Mouse (Mus musculus): ENCODE data around the gene Neurl3. TPM values are rescaled to one million over a fixed set of nuclear protein-coding genes. Genes with fewer than 3 reads are reported as not detected.

Neurl3 gene
- total and polyA plus RNA-seq, 3 experiments: 0.08 to 0.09 (median 0.08) TPM

- Histone ChIP-seq H3K79me2 (replicated peaks; ENCODE audit: control insufficient read depth, extremely low read depth, insufficient read depth, poor library complexity, severe bottlenecking) (no peaks in the 10 kb centered on the region), H3K9ac (ENCODE audit: insufficient read depth, low read depth) (peak overlapping the region; percentile 36), H3K9me3 (replicated peaks; ENCODE audit: low read length) (peaks cover 17% of the 10 kb centered on the region), H3K27me3 (replicated peaks) (peaks cover 8% of the 10 kb centered on the region), H3K4me3 (replicated peaks in 1 of 3; ENCODE audit: low read depth in 2 of 3, low read length in 2 of 3, poor library complexity in 1 of 3) (no peak overlapping the region), H3K36me3 (replicated peaks in 1 of 2; ENCODE audit: control insufficient read depth in 1 of 2, insufficient read depth in 1 of 2, low read length in 1 of 2) (no peaks in the 10 kb centered on the region), H3K4me1 (ENCODE audit: control insufficient read depth in 1 of 2, insufficient read depth in 2 of 2) (peaks cover 16 to 46% of the 10 kb centered on the region in 2 experiments), H3K4me2 (ENCODE audit: insufficient read depth, low read depth, poor library complexity, severe bottlenecking) (peak overlapping the region; percentile 39), H3K27ac (ENCODE audit: insufficient read depth, low read depth) (peak overlapping the region; percentile 66)
- peak; percentile 88 for DNase-seq (ENCODE audit: extremely low read depth)
- TF ChIP-seq ELF1 (IDR thresholded peaks at IDR 0.05; ENCODE audit: low read depth, low read length) (no peak), ZMIZ1 (IDR thresholded peaks at IDR 0.05; ENCODE audit: low read depth, low read length) (no peak), MYC (IDR thresholded peaks at IDR 0.05; ENCODE audit: low read depth, low read length) (peak; percentile 52; the same call in 1 of the 2 replicates), MAFK (IDR thresholded peaks at IDR 0.05; ENCODE audit: insufficient replicate concordance, low read length) (peak; percentile 71), NRF1 (IDR thresholded peaks at IDR 0.05; ENCODE audit: low read depth, low read length) (no peak), NELFE (IDR thresholded peaks at IDR 0.05; ENCODE audit: low read depth, low read length) (no peak; the same call in 1 of the 2 replicates), TBP (conservative IDR thresholded peaks at IDR 0.05; ENCODE audit: low read depth, low read length) (0 out of 2 replicates have a peak, but pooled peaks have one; percentile 58), POLR2AphosphoS2 (IDR thresholded peaks at IDR 0.05; ENCODE audit: low read depth, low read length) (no peak), USF1 (IDR thresholded peaks at IDR 0.05; ENCODE audit: low read depth, low read length) (no peak), ZC3H11A (IDR thresholded peaks at IDR 0.05; ENCODE audit: low read depth, low read length) (no peak), POLR2A (IDR thresholded peaks at IDR 0.05; ENCODE audit: low read depth, low read length) (peak; percentile 37; the same call in 1 of the 2 replicates), EP300 (IDR thresholded peaks at IDR 0.05; ENCODE audit: low read length) (peak; percentile 69), ETS1 (conservative IDR thresholded peaks at IDR 0.05; ENCODE audit: low read depth, low read length) (peak; percentile 59; the same call in 1 of the 2 replicates), MAZ (IDR thresholded peaks at IDR 0.05; ENCODE audit: low read depth, low read length) (peak; percentile 57; the same call in 1 of the 2 replicates), BHLHE40 (IDR thresholded peaks at IDR 0.05; ENCODE audit: low read depth, low read length) (peak; percentile 25; the same call in 1 of the 2 replicates), KAT2A (IDR thresholded peaks at IDR 0.05; ENCODE audit: insufficient replicate concordance, low read length) (no peak), SIN3A (IDR thresholded peaks at IDR 0.05; ENCODE audit: low read length) (peak; percentile 56), CTCF (conservative IDR thresholded peaks at IDR 0.05 in 1 of 2, IDR thresholded peaks at IDR 0.05 in 1 of 2; ENCODE audit: low read depth in 2 of 2, low read length in 2 of 2) (no peak), ZNF384 (IDR thresholded peaks at IDR 0.05; ENCODE audit: low read depth, low read length) (no peak), UBTF (IDR thresholded peaks at IDR 0.05; ENCODE audit: low read depth, low read length) (0 out of 2 replicates have a peak, but pooled peaks have one; percentile 69), TCF12 (IDR thresholded peaks at IDR 0.05; ENCODE audit: low read depth, low read length) (no peak), JUND (conservative IDR thresholded peaks at IDR 0.05; ENCODE audit: low read depth, low read length) (peak; percentile 68), MEF2A (IDR thresholded peaks at IDR 0.05; ENCODE audit: borderline replicate concordance, low read depth, low read length) (peak; percentile 18; the same call in 1 of the 2 replicates), CHD2 (IDR thresholded peaks at IDR 0.05; ENCODE audit: low read length) (0 out of 2 replicates have a peak, but pooled peaks have one; percentile 30), IRF4 (IDR thresholded peaks at IDR 0.05; ENCODE audit: low read depth, low read length) (peak; percentile 81), MXI1 (IDR thresholded peaks at IDR 0.05; ENCODE audit: low read depth, low read length) (no peak), MAX (IDR thresholded peaks at IDR 0.05; ENCODE audit: low read length) (0 out of 2 replicates have a peak, but pooled peaks have one; percentile 58), E2F4 (IDR thresholded peaks at IDR 0.05; ENCODE audit: insufficient replicate concordance, low read depth, low read length) (no peak), USF2 (conservative IDR thresholded peaks at IDR 0.05; ENCODE audit: low read depth, low read length) (no peak), RAD21 (IDR thresholded peaks at IDR 0.05; ENCODE audit: low read depth, low read length) (no peak)
- dilution Hi-C loops (cut with MboI; ENCODE audit: extremely low pct_ligation_motif_present, extremely low pct_unique_long_range_greater_than_20kb, low sequenced_read_pairs) (no loop called here), in situ Hi-C loops (cut with MboI; ENCODE audit: low pct_ligation_motif_present, low pct_unique_long_range_greater_than_20kb, low sequenced_read_pairs) (loop anchor here (25.0 kb wide), 1 partner anchor 425 kb away; no protein-coding TSS in a partner anchor)
Measured at GRCm38 (mm10) chr1:36261708-36262504, 12.6 kb downstream of the Neurl3 start.
